Mouse (Mus musculus) limb, embryonic 15.5 days (tissue): ENCODE measurements around the gene Pcgf3. TPM values are rescaled to one million over a fixed set of nuclear protein-coding genes. Genes with fewer than 3 reads are reported as not detected.
"Not testable (repeated sequence)": the region's sequence is repeated elsewhere in the genome, so short reads cannot be mapped to it uniquely, and the experiment has no call there.

Source experiments
- ATAC-seq: fragments of 200-750 bp; cut with Nextera tagmentation; 2 replicates; pipeline ENCODE4 v1.8.0; 2017; ENCODE audit warnings: low read depth, moderate TSS enrichment; ENCODE audit not compliant: insufficient number of reproducible peaks, low FRiP score, low TSS enrichment
- H3K27ac ChIP-seq: fragments of 300-500 bp; sonication (generic); 2 replicates; pipeline ENCODE4 v1.5.1; 2015; ENCODE audit warnings: moderate library complexity, mild to moderate bottlenecking, inconsistent platforms
- H3K27me3 ChIP-seq: fragments of 300-500 bp; sonication (generic); 2 replicates; pipeline ENCODE4 v1.6.1; 2015; ENCODE audit warnings: inconsistent platforms
- H3K36me3 ChIP-seq: fragments of 300-500 bp; sonication (generic); 2 replicates; pipeline ENCODE4 v1.6.1; 2015; ENCODE audit warnings: inconsistent platforms
- H3K4me1 ChIP-seq: fragments of 300-500 bp; sonication (generic); 2 replicates; pipeline ENCODE4 v1.6.1; 2015; ENCODE audit warnings: inconsistent platforms
- H3K4me2 ChIP-seq: fragments of 300-500 bp; sonication (generic); 2 replicates; pipeline ENCODE4 v1.6.1; 2015; ENCODE audit warnings: mild to moderate bottlenecking, inconsistent platforms
- H3K4me3 ChIP-seq: fragments of 300-500 bp; sonication (generic); 2 replicates; pipeline ENCODE4 v1.5.1; 2015; ENCODE audit warnings: mild to moderate bottlenecking, inconsistent platforms
- H3K9ac ChIP-seq: fragments of 300-500 bp; sonication (generic); 2 replicates; pipeline ENCODE4 v1.6.1; 2015; ENCODE audit warnings: inconsistent platforms
- H3K9me3 ChIP-seq: fragments of 300-500 bp; sonication (generic); 2 replicates; pipeline ENCODE4 v1.6.1; 2016; ENCODE audit warnings: inconsistent platforms
- WGBS: fragments of 180-500 bp; shearing (Covaris S2); methylation state at CpG from one replicate; pipeline ENCODE4 v1.1.7; 2015; 5-methylcytosine and 5-hydroxymethylcytosine counted together
- polyA plus RNA-seq: library from polyadenylated mRNA; unstranded; fragments of >200 nt; fragmentation: Nextera tagmentation; extraction: Ambion mirVana; gene quantifications from 2 replicates; pipeline ENCODE4 v1.2.1, GENCODE M21; 2015

The Pcgf3 gene
- polyA plus RNA-seq, 1 experiment from 2014 or later: 21.1 TPM

- no peak overlapping the region for H3K4me2 ChIP-seq
- H3K27ac ChIP-seq: no peak overlapping the region
- no peak for ATAC-seq
- no peaks in the 10 kb centered on the region for H3K27me3 ChIP-seq
- no peaks in the 10 kb centered on the region for H3K4me1 ChIP-seq
- H3K9ac ChIP-seq: no peak overlapping the region
- no peaks in the 10 kb centered on the region for H3K9me3 ChIP-seq
- H3K36me3 ChIP-seq: peaks cover 49% of the 10 kb centered on the region
- no peak overlapping the region for H3K4me3 ChIP-seq
- WGBS: 90% methylated on average over 6 of the region's 6 CpGs
These were observed 22.0 kb downstream of the Pcgf3 start for GRCm38 (mm10) chr5:108483006-108483405.

- H3K9me3 ChIP-seq: no peaks in the 10 kb centered on the region
- no peaks in the 10 kb centered on the region for H3K4me1 ChIP-seq
- peaks cover 60% of the 10 kb centered on the region for H3K36me3 ChIP-seq
- no peak overlapping the region for H3K9ac ChIP-seq
- WGBS: 97% methylated on average over 2 of the region's 2 CpGs
- no peak for ATAC-seq
- no peak overlapping the region for H3K4me3 ChIP-seq
- H3K27me3 ChIP-seq: no peaks in the 10 kb centered on the region
- no peak overlapping the region for H3K27ac ChIP-seq
- no peak overlapping the region for H3K4me2 ChIP-seq
These were observed 24.2 kb downstream of the Pcgf3 start for GRCm38 (mm10) chr5:108485239-108485638.

- not testable (repeated sequence) for ATAC-seq, H3K4me3 ChIP-seq, H3K4me2 ChIP-seq, H3K27me3 ChIP-seq, H3K9me3 ChIP-seq, H3K27ac ChIP-seq, H3K4me1 ChIP-seq, H3K9ac ChIP-seq
- peaks cover 66% of the 10 kb centered on the region for H3K36me3 ChIP-seq
- WGBS: 97% methylated on average over 5 of the region's 5 CpGs
These were observed 25.1 kb downstream of the Pcgf3 start for GRCm38 (mm10) chr5:108486148-108486547.

GRCm38 (mm10) chr5:108501573-108501972 is 40.5 kb downstream of the Pcgf3 start:
- Histone ChIP-seq H3K27ac (no peak overlapping the region), H3K9ac (no peak overlapping the region), H3K9me3 (no peaks in the 10 kb centered on the region), H3K4me3 (no peak overlapping the region), H3K4me1 (no peaks in the 10 kb centered on the region), H3K36me3 (peaks cover 89% of the 10 kb centered on the region), H3K4me2 (no peak overlapping the region), H3K27me3 (no peaks in the 10 kb centered on the region)
- 94% methylated on average over 1 of the region's 1 CpGs for WGBS
- no peak for ATAC-seq

GRCm38 (mm10) chr5:108502286-108502685 is 41.3 kb downstream of the Pcgf3 start:
- H3K9me3 ChIP-seq: no peaks in the 10 kb centered on the region
- H3K27ac ChIP-seq: no peak overlapping the region
- H3K27me3 ChIP-seq: no peaks in the 10 kb centered on the region
- no peaks in the 10 kb centered on the region for H3K4me1 ChIP-seq
- no peak overlapping the region for H3K9ac ChIP-seq
- ATAC-seq: no peak
- H3K4me3 ChIP-seq: no peak overlapping the region
- WGBS: 91% methylated on average over 18 of the region's 18 CpGs
- no peak overlapping the region for H3K4me2 ChIP-seq
- H3K36me3 ChIP-seq: peaks cover 83% of the 10 kb centered on the region

GRCm38 (mm10) chr5:108515581-108516361 is 54.7 kb downstream of the Pcgf3 start:
- H3K4me2 ChIP-seq: no peak overlapping the region
- no peak overlapping the region for H3K27ac ChIP-seq
- no peaks in the 10 kb centered on the region for H3K36me3 ChIP-seq
- no peak overlapping the region for H3K4me3 ChIP-seq
- no peak overlapping the region for H3K9ac ChIP-seq
- 66% methylated on average over 6 of the region's 6 CpGs for WGBS
- H3K27me3 ChIP-seq: no peaks in the 10 kb centered on the region
- ATAC-seq: no peak
- H3K9me3 ChIP-seq: no peaks in the 10 kb centered on the region
- no peaks in the 10 kb centered on the region for H3K4me1 ChIP-seq

- 70% methylated on average over 3 of the region's 3 CpGs for WGBS
These were observed 55.6 kb downstream of the Pcgf3 start for GRCm38 (mm10) chr5:108516655-108517054.

GRCm38 (mm10) chr5:108518106-108518885 is 57.3 kb downstream of the Pcgf3 start:
- Histone ChIP-seq H3K4me3 (no peak overlapping the region), H3K9me3 (no peaks in the 10 kb centered on the region), H3K36me3 (no peaks in the 10 kb centered on the region), H3K4me2 (no peak overlapping the region), H3K27ac (no peak overlapping the region), H3K4me1 (no peaks in the 10 kb centered on the region), H3K9ac (no peak overlapping the region), H3K27me3 (no peaks in the 10 kb centered on the region)
- ATAC-seq: no peak
- whole genome bisulfite sequencing: 77% methylated on average over 9 of the region's 9 CpGs

More at GRCm38 (mm10) chr5:108516655-108517054, 55.6 kb downstream of the Pcgf3 start:
- H3K4me1 ChIP-seq: no peaks in the 10 kb centered on the region
- ATAC-seq: no peak
- H3K36me3 ChIP-seq: no peaks in the 10 kb centered on the region
- no peaks in the 10 kb centered on the region for H3K27me3 ChIP-seq
- no peak overlapping the region for H3K4me3 ChIP-seq
- no peak overlapping the region for H3K27ac ChIP-seq
- H3K9me3 ChIP-seq: no peaks in the 10 kb centered on the region
- H3K4me2 ChIP-seq: no peak overlapping the region
- H3K9ac ChIP-seq: no peak overlapping the region

GRCm38 (mm10) chr5:108518951-108519350 is 57.9 kb downstream of the Pcgf3 start:
- no peak overlapping the region for H3K4me2 ChIP-seq
- no peak for ATAC-seq
- H3K4me1 ChIP-seq: no peaks in the 10 kb centered on the region
- no peak overlapping the region for H3K27ac ChIP-seq
- no peaks in the 10 kb centered on the region for H3K9me3 ChIP-seq
- no peak overlapping the region for H3K4me3 ChIP-seq
- H3K9ac ChIP-seq: no peak overlapping the region
- H3K36me3 ChIP-seq: no peaks in the 10 kb centered on the region
- 68% methylated on average over 5 of the region's 5 CpGs for WGBS
- no peaks in the 10 kb centered on the region for H3K27me3 ChIP-seq

GRCm38 (mm10) chr5:108520153-108520552 is 59.1 kb downstream of the Pcgf3 start:
- Histone ChIP-seq H3K27me3 (no peaks in the 10 kb centered on the region), H3K9me3 (no peaks in the 10 kb centered on the region), H3K4me1 (no peaks in the 10 kb centered on the region), H3K27ac (no peak overlapping the region), H3K4me2 (no peak overlapping the region), H3K4me3 (no peak overlapping the region), H3K36me3 (no peaks in the 10 kb centered on the region), H3K9ac (no peak overlapping the region)
- ATAC-seq: no peak
- whole genome bisulfite sequencing: 70% methylated on average over 7 of the region's 7 CpGs

- Histone ChIP-seq H3K27me3 (no peaks in the 10 kb centered on the region), H3K9me3 (no peaks in the 10 kb centered on the region), H3K4me3 (no peak overlapping the region), H3K4me1 (no peaks in the 10 kb centered on the region), H3K27ac (no peak overlapping the region), H3K4me2 (no peak overlapping the region), H3K9ac (no peak overlapping the region), H3K36me3 (no peaks in the 10 kb centered on the region)
- 56% methylated on average over 2 of the region's 2 CpGs for WGBS
- ATAC-seq: no peak
These were observed 60.0 kb downstream of the Pcgf3 start for GRCm38 (mm10) chr5:108521016-108521415.

- Histone ChIP-seq H3K4me3 (no peak overlapping the region), H3K27ac (no peak overlapping the region), H3K27me3 (no peaks in the 10 kb centered on the region), H3K9me3 (no peaks in the 10 kb centered on the region), H3K36me3 (no peaks in the 10 kb centered on the region), H3K9ac (no peak overlapping the region), H3K4me1 (no peaks in the 10 kb centered on the region), H3K4me2 (no peak overlapping the region)
- ATAC-seq: no peak
- WGBS: 75% methylated on average over 3 of the region's 3 CpGs
These were observed 60.9 kb downstream of the Pcgf3 start for GRCm38 (mm10) chr5:108521896-108522295.
